Mouse (Mus musculus) layer of hippocampus, adult 9-11 months (tissue): ENCODE results near the gene Faap100.
A peak's percentile ranks its signal among the peaks of the same experiment; 100 is the strongest.
"Not testable (repeated sequence)": the region's sequence is repeated elsewhere in the genome, so short reads cannot be mapped to it uniquely, and the experiment has no call there.

Source experiments
- DNase-seq: peaks from one replicate; pipeline ENCODE4 v3.0.0; 2022

Gene Faap100

DNA sequence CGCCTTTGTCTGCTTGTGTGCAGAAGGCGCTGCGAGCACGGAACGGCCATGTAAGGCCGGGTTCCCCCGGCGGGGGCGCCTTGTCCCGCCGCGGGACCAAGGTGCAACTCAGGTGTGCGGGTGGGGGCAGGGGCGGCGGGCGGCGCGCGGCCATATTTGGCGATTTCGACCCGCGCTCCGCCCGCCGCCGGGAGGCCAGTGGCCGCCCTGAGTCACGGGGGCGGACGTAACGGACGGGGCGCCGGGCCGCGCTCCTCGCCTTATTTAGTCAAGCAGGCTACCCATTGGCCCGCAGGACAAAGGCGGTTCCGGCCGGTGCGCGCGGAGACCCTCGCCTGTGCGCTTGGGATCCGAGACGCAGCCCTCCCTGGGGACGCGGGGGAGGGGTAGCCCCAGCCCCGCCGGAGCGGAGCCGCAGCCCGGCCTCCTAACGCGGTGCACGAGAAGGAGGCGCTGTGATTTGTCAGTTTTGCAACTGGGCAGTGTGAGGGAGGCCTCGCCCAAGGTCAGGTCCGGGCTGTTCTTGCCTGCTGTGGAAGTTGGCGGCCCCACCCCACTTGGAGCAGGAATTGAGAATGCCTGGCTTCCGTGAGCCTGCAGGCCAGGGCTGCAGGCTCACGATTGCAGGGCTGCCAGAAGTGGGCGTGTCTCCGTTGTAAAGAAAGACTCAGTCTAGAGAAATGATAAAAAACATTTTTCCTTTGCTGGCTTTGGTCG lies 28.4 kb downstream of the Faap100 start:
- DNase-seq: peak; percentile 84

DNA sequence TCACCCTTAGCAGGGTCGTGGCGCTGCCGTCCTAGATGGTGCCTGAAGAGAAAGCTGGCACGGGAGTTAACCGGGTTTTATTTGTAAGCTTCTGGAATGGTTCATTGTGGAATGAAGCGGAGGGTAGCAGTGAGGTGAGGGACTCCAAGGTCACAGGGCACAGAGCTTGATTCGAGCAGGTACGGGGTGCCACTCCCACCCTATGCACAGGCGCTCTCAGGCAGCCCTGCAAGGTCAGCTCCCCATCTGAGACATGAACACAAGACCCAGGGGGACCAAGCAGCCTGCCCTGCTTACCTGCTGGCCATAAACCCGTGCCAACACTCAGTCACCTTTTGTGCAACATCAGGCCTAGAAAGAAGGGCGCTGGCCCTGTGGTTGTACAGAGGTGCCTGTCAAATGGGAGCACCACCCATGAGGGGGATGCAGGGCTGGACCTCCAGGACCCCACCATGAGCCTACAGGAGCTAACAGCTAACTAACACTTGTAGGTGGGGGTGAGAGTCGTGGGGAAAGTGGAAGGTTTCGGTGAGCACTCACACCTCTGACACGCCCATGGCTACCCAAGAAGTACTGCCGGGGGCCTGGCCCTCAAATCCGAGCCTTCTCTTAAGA lies 29.1 kb downstream of the Faap100 start:
- peak; percentile 57 for DNase-seq

DNA sequence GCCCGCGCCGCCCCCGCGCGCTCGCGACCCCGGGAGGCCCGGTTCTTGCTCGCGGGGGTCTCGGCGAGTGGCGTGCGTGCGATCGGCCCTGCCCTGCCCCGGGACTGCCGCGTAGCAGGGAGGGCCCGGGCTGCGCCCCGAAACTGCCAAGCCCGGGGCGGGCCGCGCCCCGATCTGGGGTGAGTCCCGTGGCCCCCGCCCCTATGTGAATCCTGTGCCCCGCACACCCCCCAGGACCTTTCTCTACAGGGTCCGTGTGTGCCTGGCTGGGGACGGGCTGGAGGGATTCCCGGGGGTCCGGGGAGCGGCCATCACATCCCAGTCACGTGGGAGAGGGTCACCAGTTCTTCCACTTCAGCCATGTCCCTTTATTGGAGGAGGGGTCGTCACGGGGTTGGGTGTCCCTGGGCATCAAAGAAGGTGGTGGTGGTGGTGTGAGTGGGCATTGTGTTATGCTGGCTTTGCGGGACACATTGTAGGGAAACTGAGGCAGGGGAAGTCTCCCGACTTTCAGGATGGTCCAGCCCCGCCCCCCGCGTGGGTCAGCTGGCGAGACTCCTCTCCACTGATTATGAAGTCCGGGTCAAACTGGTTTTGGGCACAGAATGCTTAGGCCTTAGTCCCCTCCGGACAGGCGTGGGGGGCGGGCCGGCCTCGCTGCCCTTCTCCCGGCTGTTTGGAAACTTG lies 29.7 kb downstream of the Faap100 start:
- DNase-seq: peak; percentile 72

DNA sequence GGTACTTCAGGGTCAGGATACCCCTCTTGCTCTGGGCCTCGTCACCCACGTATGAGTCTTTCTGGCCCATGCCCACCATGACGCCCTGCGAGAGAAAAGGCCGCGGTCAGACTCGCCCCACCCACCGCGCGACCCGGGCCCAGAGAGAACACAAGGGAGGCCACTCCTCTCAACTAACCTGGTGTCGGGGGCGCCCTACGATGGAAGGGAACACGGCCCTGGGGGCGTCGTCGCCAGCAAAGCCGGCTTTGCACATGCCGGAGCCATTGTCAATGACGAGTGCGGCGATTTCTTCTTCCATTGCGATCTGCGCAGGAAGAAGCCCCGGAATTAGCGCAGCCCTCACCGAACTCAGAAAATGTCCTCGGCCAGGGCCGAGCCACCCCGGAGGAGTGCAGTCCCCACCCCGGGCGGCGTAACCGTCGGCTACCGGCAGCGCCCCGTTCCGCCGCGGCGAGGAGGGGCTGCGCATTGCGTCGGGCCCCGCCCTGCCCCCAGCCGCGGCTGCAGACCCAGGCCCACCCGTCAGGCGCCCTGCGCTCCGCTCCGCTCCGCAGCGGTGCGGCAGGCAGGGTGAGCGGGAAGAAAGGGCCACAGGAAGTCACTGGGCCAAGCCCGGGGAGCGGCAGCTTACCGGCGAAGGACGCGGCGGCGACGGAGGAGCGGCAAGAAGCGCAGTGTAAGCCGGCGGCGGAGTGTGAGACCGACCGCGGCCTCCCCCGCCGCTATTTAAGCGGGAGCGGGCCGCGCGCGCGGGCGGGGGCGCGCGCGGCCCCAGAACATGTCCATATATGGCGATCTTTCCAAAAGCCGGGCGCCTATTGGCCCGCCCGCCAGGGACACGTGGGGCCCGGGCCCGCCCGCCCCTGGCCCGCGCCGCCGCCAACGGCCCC lies 30.5 kb downstream of the Faap100 start, which contains the start of gene Actg1:
TSS of gene Actg1 (minus strand) at position 752 of the 893 bp plus-strand sequence.
- DNase-seq: peak; percentile 89

DNA sequence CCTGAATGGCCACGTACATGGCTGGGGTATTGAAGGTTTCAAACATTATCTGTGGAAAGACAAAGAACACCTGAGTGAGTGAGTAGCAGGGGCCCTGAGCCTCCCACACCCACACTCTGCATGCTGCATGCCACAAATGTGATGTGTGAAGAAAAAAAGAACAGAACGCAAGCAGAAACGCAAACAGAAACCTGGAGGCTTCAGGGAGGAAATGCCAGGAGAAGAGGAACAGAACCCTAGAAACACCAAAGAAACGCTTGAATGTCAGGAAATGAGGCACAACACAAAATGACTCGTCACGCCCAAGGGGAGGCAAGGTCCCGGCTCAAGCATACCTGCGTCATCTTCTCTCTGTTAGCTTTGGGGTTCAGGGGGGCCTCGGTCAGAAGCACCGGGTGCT lies 31.3 kb downstream of the Faap100 start:
- DNase-seq: no peak

DNA sequence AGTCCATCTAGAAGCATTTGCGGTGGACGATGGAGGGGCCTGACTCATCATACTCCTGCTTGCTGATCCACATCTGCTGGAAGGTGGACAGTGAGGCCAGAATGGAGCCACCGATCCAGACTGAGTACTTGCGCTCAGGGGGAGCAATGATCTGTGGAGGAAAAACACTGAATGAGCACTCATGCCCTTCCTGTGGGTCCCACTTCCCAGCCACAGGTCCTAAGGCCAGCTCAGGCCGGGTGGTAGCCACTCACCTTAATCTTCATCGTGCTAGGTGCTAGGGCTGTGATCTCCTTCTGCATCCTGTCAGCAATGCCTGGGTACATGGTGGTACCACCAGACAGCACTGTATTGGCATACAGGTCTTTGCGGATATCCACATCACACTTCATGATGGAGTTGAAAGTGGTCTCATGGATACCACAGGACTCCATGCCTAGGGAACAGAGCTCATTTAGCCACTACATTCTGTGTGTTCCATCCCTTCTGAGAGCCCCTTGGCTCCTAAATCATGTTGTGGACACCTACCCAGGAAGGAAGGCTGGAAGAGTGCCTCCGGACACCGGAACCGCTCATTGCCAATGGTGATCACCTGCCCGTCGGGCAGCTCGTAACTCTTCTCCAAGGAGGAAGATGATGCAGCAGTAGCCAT lies 32.1 kb downstream of the Faap100 start:
- not testable (repeated sequence) for DNase-seq

DNA sequence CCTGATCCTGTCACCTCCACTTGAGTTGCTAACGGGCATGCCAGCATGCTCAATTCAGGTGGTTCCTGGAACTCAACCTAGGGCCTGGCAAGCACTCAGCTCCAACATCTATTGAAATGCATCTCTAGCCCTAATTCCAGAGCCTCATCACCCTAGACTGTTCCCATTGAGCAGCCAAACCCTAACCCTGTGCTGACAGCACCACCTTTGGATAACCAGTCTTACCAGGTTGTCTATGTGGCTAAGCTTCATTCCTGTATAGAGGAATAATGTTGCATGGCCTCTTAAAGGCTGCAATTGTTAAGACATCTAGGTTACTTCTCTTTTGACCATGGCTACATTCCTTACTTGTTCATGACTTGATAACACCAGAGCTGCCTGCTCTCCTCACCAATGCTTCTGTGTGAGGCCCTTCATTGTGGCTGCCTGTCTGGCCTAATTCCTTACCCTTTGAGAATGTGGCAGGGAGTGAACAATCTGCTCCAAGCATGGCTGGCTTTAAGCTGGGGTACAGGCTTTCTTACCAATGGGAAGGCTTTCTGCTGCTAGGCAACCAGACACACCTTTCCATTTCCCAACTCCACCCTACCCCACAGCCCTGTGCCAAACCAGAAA lies 33.4 kb downstream of the Faap100 start:
- DNase-seq: no peak

DNA sequence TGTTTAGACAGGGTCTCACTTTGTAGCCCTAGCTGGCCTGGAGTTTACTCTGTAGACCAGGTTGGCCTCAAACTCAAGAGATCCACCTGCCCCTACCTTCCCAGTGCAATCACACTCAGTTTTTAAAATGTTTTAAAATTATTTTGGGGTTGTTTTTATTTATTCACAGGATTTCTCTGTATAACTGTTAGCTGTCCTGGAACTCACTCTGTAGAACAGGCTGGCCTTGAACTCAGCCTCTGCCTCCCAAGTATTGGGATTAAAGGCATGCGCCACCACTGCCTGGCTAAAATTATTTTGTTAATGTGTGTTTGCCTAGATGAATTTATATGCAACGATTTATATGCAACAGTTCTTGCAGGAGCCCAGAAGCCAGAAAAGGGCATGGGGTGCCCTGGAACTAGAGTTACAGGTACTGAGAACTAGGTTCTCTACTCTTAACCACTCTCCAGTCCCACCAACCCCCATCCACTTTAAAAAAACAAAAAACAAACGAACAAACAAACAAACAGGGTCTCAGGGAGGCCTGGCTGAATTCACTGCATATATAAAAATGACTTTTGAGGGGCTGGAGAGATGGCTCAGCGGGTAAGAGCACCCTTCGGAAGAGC lies 34.1 kb downstream of the Faap100 start:
- no peak for DNase-seq

DNA sequence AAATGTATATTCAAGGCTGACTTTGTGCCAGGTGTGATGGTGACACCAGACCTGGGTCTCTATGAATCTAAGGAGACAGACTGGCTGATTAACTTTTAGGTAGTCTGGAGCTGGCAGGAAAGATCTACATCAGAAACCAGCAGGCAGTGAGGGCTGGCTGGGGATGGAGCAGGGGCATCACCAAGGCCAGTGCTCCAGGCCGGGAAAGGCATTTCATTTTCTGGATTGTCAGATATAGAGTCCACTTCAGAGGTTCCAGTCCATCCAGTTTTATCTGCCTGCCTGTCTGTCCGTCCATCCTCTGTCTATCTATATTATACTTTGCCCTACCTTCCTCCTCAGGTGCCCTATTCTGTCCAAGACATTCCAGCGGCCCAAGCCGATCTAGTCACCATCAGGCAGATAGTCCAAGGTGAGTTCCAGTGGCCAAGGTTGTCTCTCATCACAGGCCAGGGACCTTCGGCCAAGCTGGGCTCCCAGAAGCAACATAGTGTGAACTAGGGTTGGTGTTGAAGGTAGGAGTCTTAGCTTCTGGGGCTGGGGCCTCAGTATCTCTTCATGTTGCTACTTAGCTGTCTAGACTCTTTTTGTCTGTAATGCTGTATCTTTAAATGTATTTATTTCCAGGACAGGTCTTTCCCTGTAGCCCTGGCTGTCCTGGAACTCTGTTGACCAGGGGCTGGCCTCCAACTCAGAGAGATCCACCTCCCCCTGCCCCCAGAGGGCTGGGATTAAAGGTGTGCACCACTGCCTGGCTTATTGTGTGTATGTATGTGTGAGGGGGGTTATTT lies 34.9 kb downstream of the Faap100 start:
- DNase-seq: no peak

DNA sequence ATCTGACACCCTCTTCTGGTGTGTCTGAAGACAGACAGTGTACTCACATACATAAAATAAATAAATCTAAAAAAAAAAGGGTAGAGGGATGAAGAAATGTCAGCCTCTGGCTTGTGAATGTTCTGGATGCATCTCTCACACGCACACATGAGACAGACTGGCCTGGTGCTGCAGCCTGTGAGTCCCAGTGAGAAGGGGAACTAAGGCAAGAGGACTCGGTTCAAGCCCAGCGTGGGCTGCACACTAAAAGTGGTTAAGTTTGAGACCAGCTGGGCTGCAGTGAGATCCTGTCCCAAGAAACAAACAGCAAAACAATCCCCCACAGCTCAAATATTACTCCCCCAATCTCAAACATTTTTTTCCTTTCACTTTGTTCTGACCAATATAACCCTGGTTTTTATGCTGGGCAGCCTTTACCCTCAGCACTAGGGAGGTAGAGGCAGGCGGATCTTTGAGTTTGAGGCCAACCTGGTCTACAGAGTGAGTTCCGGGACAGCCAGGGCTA lies 35.9 kb downstream of the Faap100 start:
- DNase-seq: no peak

DNA sequence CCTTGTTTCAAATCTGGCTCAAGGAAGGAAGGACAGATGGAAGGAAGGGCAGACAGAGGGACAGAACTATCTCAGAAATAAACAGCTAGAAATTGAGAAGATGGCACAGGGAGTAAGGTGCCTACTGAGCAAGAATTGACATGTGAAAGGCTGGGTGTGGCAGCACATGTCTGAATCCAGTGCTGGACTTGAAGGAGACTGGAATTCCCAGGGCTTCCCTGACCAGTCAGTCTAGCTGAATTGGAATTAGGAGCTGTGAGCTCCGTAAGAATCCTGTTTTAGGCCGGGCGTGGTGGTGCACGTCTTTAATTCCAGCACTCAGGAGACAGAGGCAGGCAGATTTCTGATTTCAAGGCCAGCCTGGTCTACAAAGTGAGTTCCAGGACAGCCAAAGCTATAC lies 36.9 kb downstream of the Faap100 start:
- no peak for DNase-seq

DNA sequence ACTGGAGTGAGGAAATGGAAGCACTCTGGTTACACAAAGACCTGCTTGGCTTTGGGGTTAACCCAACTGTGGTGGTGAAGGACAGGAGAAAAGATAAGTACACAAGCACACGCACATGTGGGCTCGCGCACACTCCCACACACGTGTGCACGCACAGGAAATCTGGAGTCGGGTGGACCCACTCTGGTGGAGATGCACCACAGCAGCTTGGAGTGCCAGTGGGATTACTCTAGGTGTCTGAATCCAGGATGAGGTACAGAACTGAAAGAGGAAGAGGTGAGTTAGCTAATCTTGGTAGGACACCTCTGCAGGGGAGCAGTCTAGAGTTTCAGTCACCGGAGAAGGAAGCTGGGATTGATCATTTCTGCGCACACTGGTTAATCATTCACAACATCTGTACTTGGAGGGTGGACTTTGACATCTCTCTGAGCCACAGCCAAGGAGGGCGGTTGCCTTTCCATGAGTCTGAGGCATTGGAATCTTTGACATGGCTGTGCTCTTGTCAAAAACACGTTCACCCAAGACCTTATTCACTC lies 38.5 kb downstream of the Faap100 start:
- no peak for DNase-seq

DNA sequence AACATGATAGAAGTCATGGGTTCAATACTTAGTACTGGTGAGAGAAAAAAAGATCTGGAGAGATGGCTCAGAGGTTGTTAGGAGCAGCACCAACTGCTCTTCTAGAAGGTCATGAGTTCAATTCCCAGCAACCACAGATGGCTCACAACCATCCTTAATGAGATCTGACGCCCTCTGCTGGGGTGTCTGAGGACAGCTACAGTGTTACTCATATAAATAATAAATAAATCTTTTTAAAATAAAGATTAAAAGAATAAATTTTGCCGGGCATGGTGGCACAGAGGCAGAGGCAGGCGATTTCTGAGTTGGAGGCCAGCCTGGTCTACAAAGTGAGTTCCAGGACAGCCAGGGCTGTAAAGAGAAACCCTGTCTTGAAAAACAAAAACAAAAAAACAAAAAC lies 39.8 kb downstream of the Faap100 start:
- no peak for DNase-seq

DNA sequence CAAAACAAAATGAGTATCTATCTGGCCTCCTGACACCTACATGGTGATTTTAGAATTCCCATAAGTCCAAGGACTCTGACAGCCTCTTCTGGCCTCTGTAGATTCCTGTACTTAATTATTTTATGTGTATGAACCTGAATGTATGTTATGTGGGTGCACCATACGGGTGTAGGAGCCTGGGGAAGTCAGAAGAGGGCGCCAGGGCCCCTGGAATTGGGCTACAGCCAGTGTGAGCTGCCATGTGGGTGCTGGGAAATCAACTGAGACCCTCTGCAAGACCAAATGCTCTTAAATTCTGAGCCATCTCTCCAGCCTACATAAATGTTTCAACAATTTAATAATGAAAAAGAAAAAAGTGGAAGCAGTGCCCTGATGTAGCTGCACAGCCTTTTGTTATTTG lies 41.1 kb downstream of the Faap100 start:
- DNase-seq: no peak

DNA sequence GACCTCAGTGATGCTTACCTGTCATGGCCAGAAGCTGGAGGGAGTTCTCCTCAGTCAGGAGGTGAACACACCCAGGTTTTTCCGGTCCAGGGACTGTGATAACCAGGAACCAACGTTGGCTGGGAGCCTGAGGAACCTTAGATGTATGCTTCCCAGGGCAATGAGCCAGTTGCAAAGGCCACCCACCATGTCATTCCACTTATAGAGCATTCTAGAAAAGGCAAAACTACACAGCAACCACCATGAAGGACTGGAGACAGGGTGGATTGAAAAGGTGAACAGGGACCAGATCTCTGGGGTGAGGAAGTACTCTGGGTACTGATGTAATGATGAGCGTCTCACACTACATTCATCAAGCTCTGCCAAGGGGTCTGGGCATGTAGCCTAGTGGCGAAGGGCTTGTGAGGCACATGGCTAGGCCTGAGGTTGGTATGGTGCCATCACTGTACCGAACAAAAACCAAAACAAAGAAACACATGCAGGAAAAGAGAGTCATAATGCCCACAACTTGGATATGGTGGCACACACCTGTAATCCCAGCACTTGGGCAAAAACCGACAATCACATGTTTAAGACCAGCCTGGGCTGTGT lies 43.0 kb downstream of the Faap100 start:
- no peak for DNase-seq

DNA sequence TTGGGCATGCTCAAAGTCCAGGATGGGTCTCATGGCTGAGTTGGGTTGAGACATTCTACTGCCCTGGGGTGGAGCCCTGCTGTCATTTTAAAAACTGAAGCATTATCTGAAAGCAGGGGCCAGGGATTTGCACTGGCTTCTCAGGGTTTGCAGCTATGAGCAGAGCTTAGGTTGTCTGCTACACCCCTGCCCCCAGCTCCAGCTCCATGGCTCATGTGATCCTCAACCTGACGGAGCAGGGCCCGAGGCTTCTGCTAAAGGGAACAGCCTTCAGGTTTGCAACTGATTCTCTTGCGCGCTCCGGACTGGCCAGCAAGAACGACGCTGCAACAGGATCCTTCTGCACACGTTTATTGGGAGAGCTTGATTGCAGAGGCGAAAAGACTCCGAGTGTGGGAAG lies 58.4 kb downstream of the Faap100 start:
- DNase-seq: no peak

DNA sequence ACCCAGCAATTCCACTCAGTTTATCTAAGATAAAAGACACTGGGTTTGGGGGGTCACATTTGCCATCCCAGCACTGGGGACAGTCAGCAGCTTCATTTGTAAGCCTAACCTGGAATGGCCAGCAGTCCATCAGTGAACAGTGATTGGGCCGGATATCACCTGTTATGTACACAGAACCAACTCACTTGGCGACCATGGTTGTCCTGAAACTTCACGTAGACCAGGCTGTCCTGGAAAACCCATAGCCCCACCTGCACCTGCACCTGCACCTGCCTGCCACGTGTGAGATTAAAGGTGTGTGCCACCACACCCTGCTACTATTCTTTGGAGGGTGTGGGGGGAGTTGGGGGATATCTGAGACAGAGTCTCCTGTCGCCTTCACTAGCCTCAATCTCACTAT lies 59.3 kb downstream of the Faap100 start:
- DNase-seq: no peak
